ENCODE assay signal across 7 mouse cellular contexts in genomic region chr9:71897399-71897798, GRCm38 (mm10).
A peak's percentile ranks its signal among the peaks of the same experiment; 100 is the strongest.
DNase-seq lines count a peak whose midpoint lies in the region; ATAC-seq lines count a peak whose summit lies in the region.

No protein-coding gene starts in this region.

- 3% methylated on average over 1 of the region's 1 CpGs for WGBS in forebrain, embryonic 16.5 days
- 3% methylated on average over 1 of the region's 1 CpGs for WGBS in neural tube, embryonic 11.5 days

- ATAC-seq in forebrain, embryonic 16.5 days, result peak; percentile 83
- ATAC-seq in neural tube, embryonic 11.5 days (ENCODE audit: insufficient read depth, low FRiP score, low TSS enrichment), result peak; percentile 38; the same call in 1 of the 2 replicates

- H3K9me3 ChIP-seq in forebrain, embryonic 16.5 days (ENCODE audit: control insufficient read depth, low read length), result no peaks in the 10 kb centered on the region
- no peaks in the 10 kb centered on the region for H3K9me3 ChIP-seq in neural tube, embryonic 11.5 days (ENCODE audit: control insufficient read depth, low read length)

- peak overlapping the region; percentile 60 for H3K27ac ChIP-seq in forebrain, embryonic 16.5 days (ENCODE audit: low read length)
- H3K27ac ChIP-seq in neural tube, embryonic 11.5 days (ENCODE audit: low read depth, low read length), result peak overlapping the region; percentile 85

- H3K4me3 ChIP-seq in forebrain, embryonic 16.5 days (replicated peaks; ENCODE audit: low read length), result no peak overlapping the region
- H3K4me3 ChIP-seq in neural tube, embryonic 11.5 days (ENCODE audit: low read depth, low read length), result no peak overlapping the region

- H3K4me1 ChIP-seq in forebrain, embryonic 16.5 days (replicated peaks; ENCODE audit: control insufficient read depth, insufficient read depth, low read length), result peaks cover 19% of the 10 kb centered on the region
- H3K4me1 ChIP-seq in neural tube, embryonic 11.5 days (ENCODE audit: control insufficient read depth, insufficient read depth, low read length), result peaks cover 13% of the 10 kb centered on the region

- no peaks in the 10 kb centered on the region for H3K27me3 ChIP-seq in forebrain, embryonic 16.5 days (replicated peaks; ENCODE audit: control insufficient read depth, insufficient read depth, low read length)
- H3K27me3 ChIP-seq in neural tube, embryonic 11.5 days (ENCODE audit: control insufficient read depth, insufficient read depth, low read length), result no peaks in the 10 kb centered on the region

- H3K9ac ChIP-seq in forebrain, embryonic 16.5 days (replicated peaks; ENCODE audit: low read depth, low read length), result no peak overlapping the region
- H3K9ac ChIP-seq in neural tube, embryonic 11.5 days (ENCODE audit: low read length), result no peak overlapping the region

- peak; percentile 30 for DNase-seq in 416B (ENCODE audit: low read depth)
- peak; percentile 15 for DNase-seq in CD4-positive helper T cell, adult 2 months (ENCODE audit: low read depth, low spot score)
- DNase-seq in kidney, postnatal 14 days, result peak; percentile 17
- peak; percentile 68 for DNase-seq in neural tube, embryonic 11.5 days (ENCODE audit: low spot score)
- DNase-seq in spleen, postnatal 4 days (ENCODE audit: low spot score in 2 of 2), result no peak
- no peak for DNase-seq in adrenal gland, adult 18-20 months (ENCODE audit: low spot score in 2 of 2)

- H3K36me3 ChIP-seq in forebrain, embryonic 16.5 days (ENCODE audit: control insufficient read depth, insufficient read depth), result no peaks in the 10 kb centered on the region; the same call in 1 of the 2 replicates
- no peaks in the 10 kb centered on the region for H3K36me3 ChIP-seq in neural tube, embryonic 11.5 days (ENCODE audit: control insufficient read depth, insufficient read depth, low read length)

- no peak overlapping the region for H3K4me2 ChIP-seq in forebrain, embryonic 16.5 days (ENCODE audit: low read length)
- H3K4me2 ChIP-seq in neural tube, embryonic 11.5 days (ENCODE audit: low read depth), result no peak overlapping the region

Comparison
In these comparisons a context has a peak if more than half of its experiments do, and no peak if none do; other contexts are left out.
1. DNase-seq: peak in 416B (single experiment), CD4-positive helper T cell, adult 2 months (single experiment), kidney, postnatal 14 days (single experiment) and neural tube, embryonic 11.5 days (single experiment); none in spleen, postnatal 4 days (0 of 2) and adrenal gland, adult 18-20 months (0 of 2).